Mouse (Mus musculus): ENCODE measurements around the gene Eci1. TPM values are rescaled to one million over a fixed set of nuclear protein-coding genes. Genes with fewer than 3 reads are reported as not detected.
A peak's percentile ranks its signal among the peaks of the same experiment; 100 is the strongest.

Gene Eci1
- polyA plus RNA-seq, 1 experiment from 2014 or later: 59.0 TPM

DNA sequence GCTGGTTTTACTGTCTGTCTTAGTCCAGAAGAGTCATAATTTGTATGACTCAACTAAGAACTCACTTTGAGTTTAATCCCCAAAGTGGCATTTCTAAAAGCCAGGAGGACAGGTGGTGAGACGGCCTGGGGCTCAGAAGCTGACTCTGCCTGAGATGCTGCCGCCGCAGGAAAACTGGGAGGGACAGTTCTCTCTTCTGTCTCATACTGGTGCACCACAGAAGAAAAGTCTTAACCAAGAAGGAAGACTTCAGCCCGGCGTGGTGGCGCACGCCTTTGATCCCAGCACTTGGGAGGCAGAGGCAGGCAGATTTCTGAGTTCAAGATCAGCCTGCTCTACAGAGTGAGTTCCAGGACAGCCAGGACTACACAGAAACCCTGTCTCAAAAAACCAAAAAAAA, 536 bp upstream of the Eci1 start:
- 84% methylated on average over 7 of the region's 7 CpGs for WGBS
- Histone ChIP-seq H3K9ac (ENCODE audit: low read depth, low read length) (no peak overlapping the region), H3K36me3 (ENCODE audit: control insufficient read depth, insufficient read depth, low read length) (peaks cover 24% of the 10 kb centered on the region), H3K4me2 (ENCODE audit: low read length) (peak overlapping the region; percentile 63), H3K27me3 (replicated peaks; ENCODE audit: control insufficient read depth, insufficient read depth, low read length) (no peaks in the 10 kb centered on the region), H3K4me3 (ENCODE audit: low read length) (no peak overlapping the region), H3K9me3 (ENCODE audit: control insufficient read depth, low read length) (no peaks in the 10 kb centered on the region), H3K27ac (ENCODE audit: low read depth, low read length) (peak overlapping the region; percentile 95; the same call in 1 of the 2 replicates), H3K4me1 (ENCODE audit: control insufficient read depth, insufficient read depth, low read depth, low read length) (peaks cover 6% of the 10 kb centered on the region)
- ATAC-seq: no peak

DNA sequence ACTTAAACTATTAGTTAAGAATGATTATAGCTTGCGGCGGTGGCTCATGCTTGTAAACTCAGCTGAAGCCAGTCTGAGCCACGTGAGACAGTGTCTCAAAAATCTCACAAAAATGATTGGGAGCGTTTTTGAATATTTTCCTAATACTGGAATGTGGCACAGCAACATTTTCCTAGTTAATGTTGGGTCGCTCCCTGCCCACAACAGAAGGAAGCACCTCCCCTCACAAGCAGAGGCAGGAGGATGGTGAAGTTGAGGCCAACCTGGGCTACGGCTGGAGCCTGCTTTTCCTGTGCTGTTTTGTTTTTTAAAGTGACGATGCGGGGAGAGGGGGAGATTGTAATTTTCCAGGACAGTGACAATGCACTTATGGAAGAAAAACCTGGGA, 723 bp downstream of the Eci1 start:
- peaks cover 6% of the 10 kb centered on the region for H3K4me1 ChIP-seq (ENCODE audit: control insufficient read depth, insufficient read depth, low read depth, low read length)
- peak overlapping the region; percentile 72 for H3K4me3 ChIP-seq (ENCODE audit: low read length)
- no peaks in the 10 kb centered on the region for H3K27me3 ChIP-seq (replicated peaks; ENCODE audit: control insufficient read depth, insufficient read depth, low read length)
- H3K9ac ChIP-seq (ENCODE audit: low read depth, low read length): peak overlapping the region; percentile 88; the same call in 1 of the 2 replicates
- H3K36me3 ChIP-seq (ENCODE audit: control insufficient read depth, insufficient read depth, low read length): peaks cover 20% of the 10 kb centered on the region
- WGBS: 5% methylated on average over 8 of the region's 8 CpGs
- peak overlapping the region; percentile 95 for H3K27ac ChIP-seq (ENCODE audit: low read depth, low read length)
- no peaks in the 10 kb centered on the region for H3K9me3 ChIP-seq (ENCODE audit: control insufficient read depth, low read length)
- ATAC-seq: no peak
- H3K4me2 ChIP-seq (ENCODE audit: low read length): peak overlapping the region; percentile 63

DNA sequence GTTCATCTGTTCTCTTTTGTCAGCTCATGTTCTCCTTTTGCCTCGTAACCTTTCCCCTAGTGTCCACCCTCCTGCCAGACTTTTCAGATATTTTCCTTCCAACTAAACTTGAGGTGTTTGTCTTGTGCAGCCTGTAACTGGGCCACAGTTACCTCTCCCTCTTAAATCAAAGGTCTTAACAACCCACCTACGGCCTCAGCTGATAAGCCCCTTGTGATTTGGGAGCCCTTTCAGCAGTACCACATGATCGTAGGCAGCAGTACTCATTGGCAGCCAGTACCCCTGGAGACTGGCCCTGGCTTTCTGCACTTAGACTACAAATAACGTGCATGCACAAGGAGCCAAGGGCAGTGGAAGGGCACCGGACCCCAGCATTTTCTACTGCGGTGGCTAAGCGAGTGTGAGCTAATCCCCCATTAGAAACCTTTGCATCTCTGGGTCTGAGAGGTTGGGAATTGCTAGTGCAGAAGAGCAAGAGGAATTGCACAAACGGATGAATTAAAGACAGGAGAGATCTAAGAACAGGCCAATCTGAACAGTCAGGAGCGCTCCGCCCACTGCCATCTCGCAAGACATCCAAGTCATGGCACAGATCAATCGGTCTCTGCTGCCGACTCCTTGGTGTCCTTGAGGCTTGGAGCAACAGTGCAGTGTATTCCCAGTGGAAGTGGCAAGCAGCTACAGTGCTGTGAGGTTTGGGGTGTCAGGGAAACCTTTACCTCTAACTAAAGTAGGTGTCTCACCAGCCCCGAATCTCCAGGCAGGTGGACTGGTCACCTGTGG, 3.0 kb downstream of the Eci1 start:
- Histone ChIP-seq H3K9me3 (ENCODE audit: control insufficient read depth, low read length) (no peaks in the 10 kb centered on the region), H3K4me1 (ENCODE audit: control insufficient read depth, insufficient read depth, low read depth, low read length) (peaks cover 6% of the 10 kb centered on the region), H3K36me3 (ENCODE audit: control insufficient read depth, insufficient read depth, low read length) (peaks cover 5% of the 10 kb centered on the region; the same call in 1 of the 2 replicates), H3K27me3 (replicated peaks; ENCODE audit: control insufficient read depth, insufficient read depth, low read length) (no peaks in the 10 kb centered on the region), H3K27ac (ENCODE audit: low read depth, low read length) (0 out of 2 replicates have a peak overlapping the region, but pooled peaks have one; percentile 34), H3K4me3 (ENCODE audit: low read length) (no peak overlapping the region), H3K4me2 (ENCODE audit: low read length) (no peak overlapping the region), H3K9ac (ENCODE audit: low read depth, low read length) (no peak overlapping the region)
- ATAC-seq: no peak
- WGBS: 84% methylated on average over 14 of the region's 14 CpGs

DNA sequence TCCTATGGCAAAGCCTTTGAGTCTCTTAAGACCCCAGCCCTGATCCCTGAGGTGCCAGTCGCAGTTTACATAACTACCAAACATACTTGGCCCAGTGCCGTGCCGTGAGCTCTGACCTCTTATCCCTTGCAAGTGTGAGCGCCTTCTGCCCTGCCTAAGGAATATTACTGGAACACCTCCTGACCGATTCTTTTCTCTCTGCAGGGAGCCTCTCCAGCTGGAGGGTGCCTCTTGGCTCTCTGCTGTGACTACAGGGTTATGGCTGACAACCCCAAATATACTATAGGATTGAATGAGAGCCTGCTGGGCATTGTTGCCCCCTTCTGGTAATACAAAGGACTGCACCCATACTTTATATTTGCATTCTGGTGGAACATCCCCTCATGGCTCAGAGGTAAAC, 10.6 kb downstream of the Eci1 start:
- peak; percentile 55 for ATAC-seq
- 63% methylated on average over 5 of the region's 5 CpGs for WGBS
- Histone ChIP-seq H3K36me3 (ENCODE audit: control insufficient read depth, insufficient read depth, low read length) (peaks cover 21% of the 10 kb centered on the region), H3K27ac (ENCODE audit: low read depth, low read length) (no peak overlapping the region), H3K4me3 (ENCODE audit: low read length) (no peak overlapping the region), H3K9me3 (ENCODE audit: control insufficient read depth, low read length) (no peaks in the 10 kb centered on the region), H3K9ac (ENCODE audit: low read depth, low read length) (no peak overlapping the region), H3K27me3 (replicated peaks; ENCODE audit: control insufficient read depth, insufficient read depth, low read length) (no peaks in the 10 kb centered on the region), H3K4me1 (ENCODE audit: control insufficient read depth, insufficient read depth, low read depth, low read length) (no peaks in the 10 kb centered on the region), H3K4me2 (ENCODE audit: low read length) (no peak overlapping the region)

DNA sequence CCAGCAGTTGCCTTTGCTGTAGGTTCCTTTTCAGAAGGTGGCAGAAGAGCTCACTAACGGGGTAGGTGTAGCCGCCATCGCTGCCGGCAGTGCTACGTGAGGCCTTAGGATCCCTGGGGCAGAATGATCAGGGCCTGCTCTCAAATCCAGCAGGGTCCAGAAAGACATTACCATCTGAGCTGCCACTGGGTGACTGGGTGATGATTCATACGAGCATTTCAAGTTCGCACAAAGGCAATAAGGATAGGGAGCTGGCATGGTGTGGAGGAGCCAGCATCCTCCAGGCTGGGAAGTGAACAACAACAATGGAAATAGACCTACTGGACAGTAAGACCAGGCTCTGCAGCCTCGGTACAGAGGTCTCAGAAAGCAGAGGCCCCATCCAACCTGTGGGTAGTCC, 13.9 kb downstream of the Eci1 start:
- H3K9ac ChIP-seq (ENCODE audit: low read depth, low read length): no peak overlapping the region
- H3K36me3 ChIP-seq (ENCODE audit: control insufficient read depth, insufficient read depth, low read length): peaks cover 38% of the 10 kb centered on the region
- no peak overlapping the region for H3K4me3 ChIP-seq (ENCODE audit: low read length)
- no peak overlapping the region for H3K4me2 ChIP-seq (ENCODE audit: low read length)
- H3K4me1 ChIP-seq (ENCODE audit: control insufficient read depth, insufficient read depth, low read depth, low read length): no peaks in the 10 kb centered on the region
- WGBS: 92% methylated on average over 8 of the region's 8 CpGs
- ATAC-seq: no peak
- no peaks in the 10 kb centered on the region for H3K9me3 ChIP-seq (ENCODE audit: control insufficient read depth, low read length)
- H3K27ac ChIP-seq (ENCODE audit: low read depth, low read length): no peak overlapping the region
- H3K27me3 ChIP-seq (replicated peaks; ENCODE audit: control insufficient read depth, insufficient read depth, low read length): no peaks in the 10 kb centered on the region

DNA sequence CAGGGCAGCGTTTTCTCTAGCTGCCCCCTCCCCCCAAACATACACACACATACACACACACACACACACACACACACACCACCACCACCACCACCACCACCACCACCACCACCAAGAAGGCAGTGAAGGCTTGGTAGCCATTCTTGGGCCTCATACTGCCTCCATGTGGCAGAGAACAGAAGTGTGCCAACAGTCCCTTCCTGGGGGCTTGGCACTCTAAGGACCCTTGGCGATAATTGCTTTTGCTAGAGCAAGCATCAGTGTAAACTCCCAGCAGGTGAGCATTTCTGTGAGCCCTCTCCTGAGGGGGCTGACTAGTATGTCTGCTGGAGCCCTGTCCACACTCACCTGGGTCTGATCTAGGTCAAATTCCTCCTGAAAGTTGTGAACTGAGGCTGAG, 14.7 kb downstream of the Eci1 start:
- 38% methylated on average over 1 of the region's 2 CpGs for WGBS
- no peaks in the 10 kb centered on the region for H3K27me3 ChIP-seq (replicated peaks; ENCODE audit: control insufficient read depth, insufficient read depth, low read length)
- H3K9me3 ChIP-seq (ENCODE audit: control insufficient read depth, low read length): no peaks in the 10 kb centered on the region
- H3K27ac ChIP-seq (ENCODE audit: low read depth, low read length): no peak overlapping the region
- no peak overlapping the region for H3K4me3 ChIP-seq (ENCODE audit: low read length)
- no peak for ATAC-seq
- H3K36me3 ChIP-seq (ENCODE audit: control insufficient read depth, insufficient read depth, low read length): peaks cover 46% of the 10 kb centered on the region
- H3K4me2 ChIP-seq (ENCODE audit: low read length): no peak overlapping the region
- no peaks in the 10 kb centered on the region for H3K4me1 ChIP-seq (ENCODE audit: control insufficient read depth, insufficient read depth, low read depth, low read length)
- no peak overlapping the region for H3K9ac ChIP-seq (ENCODE audit: low read depth, low read length)

DNA sequence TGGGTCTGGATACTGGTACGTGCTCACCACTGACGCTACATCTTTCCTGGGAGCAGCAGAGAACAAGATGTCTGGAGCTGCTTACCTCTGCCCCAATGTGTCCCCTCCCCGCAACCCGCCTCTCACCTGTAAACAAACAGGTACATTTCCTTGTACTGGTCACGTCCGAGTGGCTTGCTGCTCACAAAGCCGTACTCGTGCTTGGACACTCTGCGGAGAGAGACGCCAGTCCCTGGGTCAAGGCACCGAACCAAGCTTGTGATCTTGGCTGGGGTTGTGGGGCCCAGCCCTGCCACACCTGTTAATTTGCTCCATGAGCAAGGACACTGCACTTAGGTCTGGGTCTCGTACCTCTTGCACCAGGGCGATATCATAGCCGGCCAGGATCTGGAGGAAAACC, 15.7 kb downstream of the Eci1 start:
- Histone ChIP-seq H3K4me1 (ENCODE audit: control insufficient read depth, insufficient read depth, low read depth, low read length) (no peaks in the 10 kb centered on the region), H3K27ac (ENCODE audit: low read depth, low read length) (no peak overlapping the region), H3K9me3 (ENCODE audit: control insufficient read depth, low read length) (no peaks in the 10 kb centered on the region), H3K4me3 (ENCODE audit: low read length) (no peak overlapping the region), H3K36me3 (ENCODE audit: control insufficient read depth, insufficient read depth, low read length) (peaks cover 53% of the 10 kb centered on the region), H3K4me2 (ENCODE audit: low read length) (no peak overlapping the region), H3K9ac (ENCODE audit: low read depth, low read length) (no peak overlapping the region), H3K27me3 (replicated peaks; ENCODE audit: control insufficient read depth, insufficient read depth, low read length) (no peaks in the 10 kb centered on the region)
- WGBS: 87% methylated on average over 14 of the region's 14 CpGs
- ATAC-seq: no peak; the same call in 1 of the 2 replicates

DNA sequence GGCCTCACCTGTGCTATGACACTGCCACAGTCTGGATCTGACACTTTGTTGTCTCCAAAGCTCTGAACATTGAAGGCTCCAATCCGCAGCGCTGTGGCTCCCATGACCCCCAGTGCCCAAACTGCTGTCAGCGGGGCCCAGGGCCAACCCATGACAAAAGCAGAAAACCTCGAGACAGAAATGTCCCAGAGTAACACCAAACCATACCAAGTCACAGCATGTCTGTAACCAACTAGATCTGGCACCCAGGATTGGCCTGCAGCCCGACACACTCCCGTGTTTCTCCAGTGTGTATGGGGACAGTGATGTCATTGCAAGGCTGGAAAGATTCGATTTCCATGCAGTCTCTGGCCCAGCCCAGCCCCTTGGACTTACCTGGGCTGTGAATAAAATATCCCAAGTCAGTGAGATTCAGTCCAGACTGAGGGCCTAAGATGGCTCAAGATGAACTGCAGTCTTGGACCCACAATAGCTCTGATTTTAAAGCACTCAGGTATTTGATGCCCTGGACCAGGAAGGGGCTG, 16.3 kb downstream of the Eci1 start, which contains the start of gene Dnase1l2:
Gene Dnase1l2, minus strand, starts transcription at position 474 of the 524 bp plus-strand sequence.
- WGBS: 85% methylated on average over 7 of the region's 7 CpGs
- H3K36me3 ChIP-seq (ENCODE audit: control insufficient read depth, insufficient read depth, low read length): peaks cover 52% of the 10 kb centered on the region

DNA sequence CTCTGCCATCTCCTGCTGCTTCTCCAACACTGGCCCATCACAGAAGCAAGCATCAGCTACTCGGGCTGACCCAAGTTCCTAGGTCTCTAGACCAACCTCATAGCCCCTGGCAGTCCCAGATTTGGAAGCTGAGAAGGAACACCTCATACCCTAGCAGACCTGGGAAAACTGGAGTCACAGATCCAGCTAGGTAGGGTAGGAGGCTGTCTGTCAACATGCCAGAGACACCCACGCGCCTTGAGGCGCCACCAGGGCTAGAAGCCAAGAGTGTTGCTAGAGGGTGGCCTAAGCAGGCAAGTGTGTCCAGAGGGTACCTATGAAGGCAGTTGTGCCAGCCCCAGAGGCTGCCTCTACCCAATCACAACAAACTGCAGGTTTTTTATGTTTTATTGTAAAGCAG, 17.0 kb downstream of the Eci1 start:
- Histone ChIP-seq H3K4me2 (ENCODE audit: low read length) (no peak overlapping the region), H3K4me1 (ENCODE audit: control insufficient read depth, insufficient read depth, low read depth, low read length) (no peaks in the 10 kb centered on the region), H3K9me3 (ENCODE audit: control insufficient read depth, low read length) (no peaks in the 10 kb centered on the region), H3K36me3 (ENCODE audit: control insufficient read depth, insufficient read depth, low read length) (peaks cover 53% of the 10 kb centered on the region), H3K27ac (ENCODE audit: low read depth, low read length) (no peak overlapping the region), H3K27me3 (replicated peaks; ENCODE audit: control insufficient read depth, insufficient read depth, low read length) (no peaks in the 10 kb centered on the region), H3K4me3 (ENCODE audit: low read length) (no peak overlapping the region), H3K9ac (ENCODE audit: low read depth, low read length) (no peak overlapping the region)
- WGBS: 93% methylated on average over 4 of the region's 4 CpGs
- ATAC-seq: no peak

More for the DNA sequence above, 16.3 kb downstream of the Eci1 start, which contains the start of gene Dnase1l2:
- Histone ChIP-seq H3K27ac (ENCODE audit: low read depth, low read length) (no peak within 1 kb of the TSS), H3K9ac (ENCODE audit: low read depth, low read length) (no peak within 1 kb of the TSS), H3K27me3 (replicated peaks; ENCODE audit: control insufficient read depth, insufficient read depth, low read length) (no peaks in the 10 kb centered on the region), H3K4me3 (ENCODE audit: low read length) (no peak within 1 kb of the TSS), H3K4me2 (ENCODE audit: low read length) (no peak within 1 kb of the TSS), H3K4me1 (ENCODE audit: control insufficient read depth, insufficient read depth, low read depth, low read length) (no peaks in the 10 kb centered on the region), H3K9me3 (ENCODE audit: control insufficient read depth, low read length) (no peaks in the 10 kb centered on the region)
- ATAC-seq: no peak

All from hindbrain, embryonic 16.5 days (tissue).